Mouse (Mus musculus): ENCODE results near the gene Araf. TPM values are rescaled to one million over a fixed set of nuclear protein-coding genes. Genes with fewer than 3 reads are reported as not detected.
A peak's percentile ranks its signal among the peaks of the same experiment; 100 is the strongest.

Araf gene
- total and polyA plus RNA-seq, 2 experiments from 2014 or later: 243 to 307 TPM

DNA sequence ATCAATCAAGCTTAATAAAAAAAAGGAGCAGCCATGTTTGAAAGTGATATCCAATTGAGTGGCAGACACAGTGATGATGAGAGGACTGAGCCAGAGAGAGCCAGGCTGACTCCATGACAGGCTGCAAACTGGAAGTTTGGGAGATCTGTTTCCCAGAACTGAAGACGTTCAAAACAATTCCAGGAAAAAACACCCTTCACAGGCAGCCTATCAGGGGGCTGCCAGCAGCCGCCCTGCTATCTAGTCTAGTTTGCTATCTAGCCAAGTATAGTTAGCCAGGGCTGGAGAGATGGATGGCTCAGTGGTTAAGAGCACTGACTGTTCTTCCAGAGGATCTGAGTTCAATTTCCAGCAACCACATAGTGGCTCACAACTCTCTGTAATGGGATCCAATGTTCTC, 10.3 kb upstream of the Araf start:
- Histone ChIP-seq H3K27me3 (ENCODE audit: insufficient read depth, low read length) (no peaks in the 10 kb centered on the region), H3K4me2 (ENCODE audit: low read depth) (no peak overlapping the region), H3K36me3 (ENCODE audit: insufficient read depth) (no peaks in the 10 kb centered on the region), H3K27ac (ENCODE audit: low read depth, low read length) (no peak overlapping the region), H3K9me3 (ENCODE audit: low read length) (no peaks in the 10 kb centered on the region), H3K9ac (no peak overlapping the region), H3K4me1 (ENCODE audit: insufficient read depth) (no peaks in the 10 kb centered on the region), H3K4me3 (ENCODE audit: low read depth, low read length) (no peak overlapping the region)
- TF ChIP-seq CTCF (IDR thresholded peaks at IDR 0.05; ENCODE audit: low read depth): no peak
- no peak for DNase-seq
- ATAC-seq: no peak
- WGBS: 84% methylated on average over 2 of the region's 2 CpGs

- Histone ChIP-seq H3K4me1 (ENCODE audit: insufficient read depth) (no peaks in the 10 kb centered on the region), H3K4me2 (ENCODE audit: low read depth) (no peak overlapping the region), H3K9me3 (ENCODE audit: low read length) (no peaks in the 10 kb centered on the region), H3K36me3 (ENCODE audit: insufficient read depth) (no peaks in the 10 kb centered on the region), H3K27me3 (ENCODE audit: insufficient read depth, low read length) (no peaks in the 10 kb centered on the region), H3K27ac (ENCODE audit: low read depth, low read length) (no peak overlapping the region), H3K9ac (no peak overlapping the region), H3K4me3 (ENCODE audit: low read depth, low read length) (no peak overlapping the region)
- no peak for TF ChIP-seq CTCF (IDR thresholded peaks at IDR 0.05; ENCODE audit: low read depth)
- ATAC-seq (no peak), DNase-seq (no peak)
- WGBS: 26% methylated on average over 3 of the region's 3 CpGs
These were observed 5.2 kb upstream of the Araf start for GRCm38 (mm10) chrX:20792417-20792816.

- no peak overlapping the region for H3K27ac ChIP-seq (ENCODE audit: low read depth, low read length)
- ATAC-seq: no peak
- no peak overlapping the region for H3K4me2 ChIP-seq (ENCODE audit: low read depth)
- H3K27me3 ChIP-seq (ENCODE audit: insufficient read depth, low read length): no peaks in the 10 kb centered on the region
- H3K9me3 ChIP-seq (ENCODE audit: low read length): no peaks in the 10 kb centered on the region
- no peak overlapping the region for H3K4me3 ChIP-seq (ENCODE audit: low read depth, low read length)
- no peaks in the 10 kb centered on the region for H3K36me3 ChIP-seq (ENCODE audit: insufficient read depth)
- no peaks in the 10 kb centered on the region for H3K4me1 ChIP-seq (ENCODE audit: insufficient read depth)
- no peak overlapping the region for H3K9ac ChIP-seq
- WGBS: 64% methylated on average over 7 of the region's 7 CpGs
- DNase-seq: no peak
- peak; percentile 31; the same call in 1 of the 2 replicates for TF ChIP-seq CTCF (IDR thresholded peaks at IDR 0.05; ENCODE audit: low read depth)
These were observed 4.4 kb upstream of the Araf start for GRCm38 (mm10) chrX:20793230-20793629.

DNA sequence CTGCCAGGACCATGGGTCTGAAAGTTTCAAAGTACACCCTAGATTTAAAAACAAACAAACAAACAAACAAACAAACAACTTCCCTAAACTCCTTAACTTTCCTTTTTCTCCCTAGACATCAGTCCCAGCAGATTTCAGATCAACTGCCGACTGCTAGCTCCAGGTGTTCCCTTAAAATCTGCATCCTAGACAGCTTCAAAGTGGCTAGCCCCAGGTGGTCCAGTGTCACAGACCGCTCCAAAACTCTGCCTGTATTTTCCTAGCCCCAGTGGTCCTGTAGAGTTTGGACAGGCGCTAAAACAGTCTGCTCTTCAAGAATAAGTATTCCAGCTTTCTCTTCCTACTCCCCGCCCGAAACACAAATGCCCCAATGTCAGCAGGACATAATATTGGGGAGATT, 3.4 kb upstream of the Araf start:
- TF ChIP-seq CTCF (IDR thresholded peaks at IDR 0.05; ENCODE audit: low read depth): no peak
- WGBS: 33% methylated on average over 5 of the region's 5 CpGs
- no peak for ATAC-seq

GRCm38 (mm10) chrX:20798141-20798796, 655 bp downstream of the Araf start:
- TF ChIP-seq CTCF (IDR thresholded peaks at IDR 0.05; ENCODE audit: low read depth): no peak
- no peaks in the 10 kb centered on the region for H3K27me3 ChIP-seq (ENCODE audit: insufficient read depth, low read length)
- H3K9me3 ChIP-seq (ENCODE audit: low read length): no peaks in the 10 kb centered on the region
- H3K4me3 ChIP-seq (ENCODE audit: low read depth, low read length): peak overlapping the region; percentile 46
- H3K36me3 ChIP-seq (ENCODE audit: insufficient read depth): no peaks in the 10 kb centered on the region
- peak overlapping the region; percentile 50 for H3K4me2 ChIP-seq (ENCODE audit: low read depth)
- peak overlapping the region; percentile 68 for H3K9ac ChIP-seq
- 28% methylated on average over 19 of the region's 21 CpGs for WGBS
- no peaks in the 10 kb centered on the region for H3K4me1 ChIP-seq (ENCODE audit: insufficient read depth)
- DNase-seq (peak; percentile 91), ATAC-seq (peak; percentile 99)
- H3K27ac ChIP-seq (ENCODE audit: low read depth, low read length): peak overlapping the region; percentile 93

More for the DNA sequence above, 3.4 kb upstream of the Araf start:
- Histone ChIP-seq H3K27me3 (ENCODE audit: insufficient read depth, low read length) (no peaks in the 10 kb centered on the region), H3K9me3 (ENCODE audit: low read length) (no peaks in the 10 kb centered on the region), H3K4me2 (ENCODE audit: low read depth) (no peak overlapping the region), H3K36me3 (ENCODE audit: insufficient read depth) (no peaks in the 10 kb centered on the region), H3K9ac (no peak overlapping the region), H3K27ac (ENCODE audit: low read depth, low read length) (no peak overlapping the region), H3K4me3 (ENCODE audit: low read depth, low read length) (no peak overlapping the region), H3K4me1 (ENCODE audit: insufficient read depth) (no peaks in the 10 kb centered on the region)
- DNase-seq: no peak

GRCm38 (mm10) chrX:20798797-20799147, 1.2 kb downstream of the Araf start:
- no peaks in the 10 kb centered on the region for H3K9me3 ChIP-seq (ENCODE audit: low read length)
- TF ChIP-seq CTCF (IDR thresholded peaks at IDR 0.05; ENCODE audit: low read depth): no peak
- peak overlapping the region; percentile 46 for H3K4me3 ChIP-seq (ENCODE audit: low read depth, low read length)
- H3K4me1 ChIP-seq (ENCODE audit: insufficient read depth): no peaks in the 10 kb centered on the region
- H3K9ac ChIP-seq: peak overlapping the region; percentile 68
- peak overlapping the region; percentile 93 for H3K27ac ChIP-seq (ENCODE audit: low read depth, low read length)
- no peaks in the 10 kb centered on the region for H3K27me3 ChIP-seq (ENCODE audit: insufficient read depth, low read length)
- DNase-seq (no peak), ATAC-seq (no peak)
- H3K4me2 ChIP-seq (ENCODE audit: low read depth): peak overlapping the region; percentile 50
- 33% methylated on average over 7 of the region's 7 CpGs for WGBS
- H3K36me3 ChIP-seq (ENCODE audit: insufficient read depth): no peaks in the 10 kb centered on the region

- no peaks in the 10 kb centered on the region for H3K36me3 ChIP-seq (ENCODE audit: insufficient read depth)
- H3K4me1 ChIP-seq (ENCODE audit: insufficient read depth): no peaks in the 10 kb centered on the region
- no peak for DNase-seq
- WGBS: 75% methylated on average over 2 of the region's 2 CpGs
- ATAC-seq: no peak
- H3K9me3 ChIP-seq (ENCODE audit: low read length): no peaks in the 10 kb centered on the region
- no peak overlapping the region for H3K9ac ChIP-seq
- H3K27ac ChIP-seq (ENCODE audit: low read depth, low read length): no peak overlapping the region
- no peak overlapping the region for H3K4me3 ChIP-seq (ENCODE audit: low read depth, low read length)
- H3K27me3 ChIP-seq (ENCODE audit: insufficient read depth, low read length): no peaks in the 10 kb centered on the region
- no peak for TF ChIP-seq CTCF (IDR thresholded peaks at IDR 0.05; ENCODE audit: low read depth)
- H3K4me2 ChIP-seq (ENCODE audit: low read depth): no peak overlapping the region
These were observed 3.8 kb downstream of the Araf start for GRCm38 (mm10) chrX:20801456-20801855.
